Mouse (Mus musculus): Measurements from ENCODE around the gene Abcb6.

Abcb6 gene

DNA sequence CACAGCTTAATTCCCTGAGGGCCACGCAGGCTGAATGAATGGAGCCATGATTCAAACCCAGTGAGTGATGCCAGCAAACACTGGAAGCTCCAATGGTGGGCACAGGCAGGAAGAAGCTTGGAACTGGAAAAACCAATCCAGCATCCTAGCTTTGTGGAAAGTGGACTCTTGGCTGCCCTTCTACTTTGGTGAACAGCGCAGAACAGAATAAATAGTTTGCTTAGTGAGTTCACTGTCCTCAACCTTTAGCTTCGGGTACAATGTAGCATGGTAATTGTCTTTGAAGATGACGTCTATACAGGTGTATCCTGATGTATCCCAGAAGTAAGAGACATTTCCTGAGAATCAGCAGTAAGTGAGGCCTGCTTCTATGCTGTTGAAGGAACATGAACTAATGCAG is 31.5 kb downstream of the Abcb6 start:
- intact Hi-C loops (cut with DNase I): no loop called here

- intact Hi-C loops (cut with DNase I): no loop called here
These were observed 32.6 kb downstream of the Abcb6 start for GRCm38 (mm10) chr1:75147411-75148135.

GRCm38 (mm10) chr1:75145589-75145988 is 34.6 kb downstream of the Abcb6 start:
- intact Hi-C loops (cut with DNase I): no loop called here

DNA sequence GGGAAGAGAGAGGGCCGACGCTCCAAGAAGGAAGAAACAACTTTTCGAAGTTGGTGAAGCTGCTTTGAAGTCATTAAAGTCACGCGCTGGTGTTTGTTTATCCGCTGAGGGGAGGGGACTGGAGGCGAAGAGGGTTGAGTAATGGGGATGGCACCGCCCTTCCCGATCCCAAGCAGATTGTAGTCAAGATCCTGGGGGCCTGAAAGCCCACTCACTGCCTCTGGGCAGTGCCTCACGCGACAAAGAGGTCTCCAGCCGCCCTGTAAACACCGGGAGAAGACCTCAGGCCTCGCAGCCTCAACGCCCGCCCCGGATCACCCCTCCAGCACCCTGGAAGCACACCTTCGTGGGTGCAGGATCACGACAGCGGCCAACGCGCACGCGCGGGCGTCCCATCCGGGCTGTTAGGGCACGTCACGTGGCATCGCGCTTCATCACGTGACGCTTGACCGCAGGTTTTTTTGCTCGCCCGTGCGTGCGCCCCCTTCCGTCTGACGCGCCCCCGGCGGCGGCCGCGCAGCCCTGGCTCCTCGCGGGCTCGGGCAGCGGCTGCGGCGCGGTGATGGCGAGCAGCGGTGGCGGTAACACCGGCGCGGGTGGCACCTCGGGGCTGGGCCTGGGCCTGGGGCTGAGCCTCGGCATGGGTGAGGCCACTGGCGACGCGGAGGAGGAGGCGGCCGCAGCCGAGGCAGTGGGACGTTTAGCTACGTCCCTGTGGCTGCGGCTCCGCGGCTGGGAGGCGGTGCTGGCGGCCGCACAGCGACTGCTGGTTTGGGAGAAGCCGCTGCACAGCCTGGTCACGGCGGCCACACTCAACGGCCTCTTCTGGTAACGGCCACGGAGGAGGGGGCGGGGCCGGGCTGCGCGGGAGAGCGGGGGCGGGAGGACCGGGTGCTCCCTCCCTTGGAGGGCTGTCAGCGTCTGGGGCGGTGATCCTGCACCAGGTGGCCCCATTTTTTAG is 37.6 kb downstream of the Abcb6 start, which contains the start of the genes Cnppd1 and Retreg2:
Gene Cnppd1 (minus strand): TSS at position 411 of the 961 bp plus-strand sequence.
Gene Retreg2 (plus strand): TSS at position 478 of the 961 bp plus-strand sequence.
- intact Hi-C loops (cut with DNase I): no loop called here

DNA sequence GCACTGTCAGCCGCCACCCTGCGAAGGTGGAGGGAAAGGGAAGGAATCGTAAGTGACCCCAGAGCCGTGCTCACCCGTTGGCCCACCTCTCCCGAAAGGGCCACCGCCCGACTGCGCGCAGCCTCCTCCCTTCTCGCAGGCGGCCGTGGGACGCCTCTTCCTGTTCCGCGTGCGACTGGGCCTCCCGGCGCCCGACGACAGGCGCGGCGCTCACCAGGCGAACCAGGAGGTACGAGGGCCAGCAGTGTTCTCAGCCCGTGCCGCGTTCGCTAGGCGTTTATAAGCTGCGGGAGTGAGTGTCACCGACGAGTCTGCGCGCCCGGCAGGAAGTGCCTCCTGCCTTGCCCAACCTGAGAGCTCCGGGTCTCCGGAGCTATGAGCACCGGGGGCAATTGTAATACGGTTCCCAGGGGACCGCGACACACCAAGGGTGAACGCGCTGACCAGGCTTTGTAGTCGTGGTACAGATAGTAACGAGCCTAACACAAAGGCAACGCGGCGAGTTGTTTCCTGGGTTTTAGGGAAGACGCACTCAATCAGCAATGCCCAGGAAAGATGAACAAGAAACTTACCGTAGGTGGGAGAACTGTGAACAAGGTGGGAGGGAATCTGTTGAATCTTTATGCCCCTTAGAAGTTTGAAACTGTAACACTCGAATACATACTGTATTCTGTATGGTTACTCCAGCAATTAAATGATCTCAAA is 38.6 kb downstream of the Abcb6 start:
- intact Hi-C loops (cut with DNase I): no loop called here

GRCm38 (mm10) chr1:75140601-75141190 is 39.5 kb downstream of the Abcb6 start:
- intact Hi-C loops (cut with DNase I): no loop called here

- intact Hi-C loops (cut with DNase I): no loop called here
These were observed 41.7 kb downstream of the Abcb6 start for GRCm38 (mm10) chr1:75138448-75138847.

DNA sequence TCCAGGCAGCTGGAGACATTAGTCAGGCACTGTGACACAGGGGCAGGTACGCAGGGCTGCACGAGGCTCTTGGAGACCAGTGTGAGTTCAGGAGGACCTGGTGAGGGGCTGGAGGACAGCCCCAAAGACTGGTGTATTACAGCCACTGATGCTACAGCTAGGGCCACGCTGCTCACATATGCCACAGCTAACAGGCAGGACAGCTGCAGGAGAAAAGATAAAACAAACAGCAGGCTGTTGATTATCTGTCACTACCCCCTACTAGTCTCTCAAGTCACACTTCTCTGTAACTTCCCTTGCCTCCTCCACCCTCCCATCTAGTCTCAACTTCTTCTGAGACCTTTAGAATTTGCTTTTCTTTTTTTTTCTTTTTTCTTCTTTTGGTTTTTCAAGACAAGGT is 43.5 kb downstream of the Abcb6 start:
- intact Hi-C loops (cut with DNase I): no loop called here

DNA sequence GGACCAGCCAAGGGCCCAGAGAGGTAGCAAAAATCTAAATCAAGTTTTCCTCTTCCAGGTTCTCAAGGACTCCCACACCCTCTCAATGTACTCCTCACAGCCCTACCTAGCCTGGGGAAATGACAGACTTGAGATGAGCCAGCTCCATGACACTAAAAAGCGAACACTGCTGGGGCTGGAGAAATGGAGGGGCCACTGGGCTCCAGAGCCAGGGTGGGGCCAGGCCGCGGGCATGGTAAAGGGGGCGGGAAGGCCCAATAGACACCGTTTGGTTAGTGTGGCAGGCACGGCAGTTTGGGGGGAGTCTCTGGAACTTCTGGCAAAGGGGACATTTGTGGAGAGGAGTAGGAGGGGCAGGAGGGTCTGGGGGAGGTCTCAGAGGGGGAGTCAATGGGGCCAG is 43.9 kb downstream of the Abcb6 start:
- intact Hi-C loops (cut with DNase I): no loop called here

- intact Hi-C loops (cut with DNase I): no loop called here
These were observed 46.6 kb downstream of the Abcb6 start, which contains the start of gene Slc23a3 for GRCm38 (mm10) chr1:75133421-75134207. TSS of gene Slc23a3 (minus strand) at chr1:75133890.

- intact Hi-C loops (cut with DNase I): no loop called here
These were observed 51.6 kb downstream of the Abcb6 start for GRCm38 (mm10) chr1:75128641-75129040.

DNA sequence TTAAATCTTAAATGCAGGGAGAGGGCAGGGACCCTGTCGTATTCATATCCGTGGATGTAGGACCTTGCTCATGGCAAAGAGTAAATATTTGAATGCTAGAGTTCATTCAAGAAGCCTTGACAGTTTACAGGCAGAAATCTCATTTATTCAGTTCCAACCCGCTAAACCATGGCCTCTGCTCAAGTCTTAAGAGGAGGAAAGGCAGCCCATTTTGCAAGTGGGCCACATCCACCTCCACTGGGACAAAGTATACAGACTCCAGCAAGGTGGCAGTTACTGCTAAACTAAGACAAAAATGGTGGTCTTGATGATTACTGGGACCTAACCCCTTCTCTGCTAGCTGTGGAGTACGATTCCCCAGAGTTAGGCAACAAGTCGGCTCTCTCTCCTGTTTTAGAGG is 54.8 kb downstream of the Abcb6 start:
- intact Hi-C loops (cut with DNase I): no loop called here

DNA sequence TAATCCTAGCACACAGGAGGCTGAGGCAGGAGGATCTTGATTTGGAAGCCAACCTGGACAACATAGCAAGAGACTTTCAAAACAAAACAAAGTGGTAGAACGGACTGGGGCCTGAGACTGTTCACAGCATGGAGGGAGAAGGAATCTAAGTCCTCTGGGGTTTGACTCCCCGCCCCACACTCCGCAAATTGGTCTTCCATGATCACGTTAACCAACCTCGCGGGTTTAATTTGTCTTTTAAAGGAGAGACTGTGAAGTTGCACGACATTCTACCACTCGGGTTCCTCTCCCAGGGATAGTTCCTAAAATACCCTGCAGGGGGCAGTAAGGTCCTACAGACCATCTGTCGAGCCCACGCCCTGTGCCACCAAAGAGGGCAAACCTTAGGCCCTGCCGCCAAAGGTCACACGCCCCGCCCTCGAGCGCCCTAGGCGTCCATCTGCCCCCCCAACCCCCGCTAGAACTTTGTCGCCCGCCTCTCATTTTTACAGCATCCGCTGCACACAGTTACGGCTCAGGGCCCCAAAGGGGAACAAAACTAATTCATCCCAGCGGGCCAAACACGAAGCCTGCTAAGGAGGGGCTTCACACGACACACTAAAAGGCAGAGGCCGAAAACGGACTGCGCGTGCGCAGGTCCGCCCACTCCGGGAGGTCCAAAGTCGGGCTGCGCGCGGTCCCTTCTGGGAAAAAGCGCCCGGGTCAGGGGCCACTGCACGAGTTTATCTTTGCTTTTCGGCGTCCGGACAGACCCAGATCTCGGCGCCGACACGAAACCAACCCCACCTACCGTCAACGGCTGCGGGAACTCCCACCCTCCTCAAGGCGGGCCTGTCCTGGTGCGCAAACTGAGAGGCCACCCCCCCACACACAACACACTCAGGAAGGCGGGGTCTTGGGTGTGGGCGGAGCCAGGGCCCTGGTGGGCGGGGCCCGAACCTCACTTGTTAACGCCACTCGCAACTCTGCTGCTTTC is 55.6 kb downstream of the Abcb6 start, which contains the start of gene Nhej1:
Gene Nhej1 (minus strand): TSS at position 855 of the 976 bp plus-strand sequence.
- intact Hi-C loops (cut with DNase I): no loop called here

- intact Hi-C loops (cut with DNase I): no loop called here
These were observed 58.0 kb downstream of the Abcb6 start for GRCm38 (mm10) chr1:75122211-75122610.

Small RNA genes within 50 kb of the gene (microRNA-seq; reads per million reads assigned to microRNA genes)
- 0 reads per million in 2 experiments for gene Gm27943
